Comparison of ENCODE assay signal across 8 mouse cellular contexts in genomic region chr8:84704867-84705831, GRCm38 (mm10). TPM values are rescaled to one million over a fixed set of nuclear protein-coding genes. Genes with fewer than 3 reads are reported as not detected.
DNase-seq lines count a peak whose midpoint lies in the region; ATAC-seq and TF ChIP-seq lines count a peak whose summit lies in the region.

No protein-coding gene starts in this region.

- H3K27me3 ChIP-seq in forebrain, postnatal 0 days (ENCODE audit: insufficient read depth, low read length) = 0 out of 2 replicates have a peak, but pooled peaks cover 11% of the 10 kb centered on the region
- peaks cover 67% of the 10 kb centered on the region for H3K27me3 ChIP-seq in intestine, postnatal 0 days (replicated peaks; ENCODE audit: control insufficient read depth, insufficient read depth, low read length)
- peaks cover 90% of the 10 kb centered on the region for H3K27me3 ChIP-seq in midbrain, embryonic 13.5 days

- peak; percentile 4 to 25 for DNase-seq in gastrocnemius, adult 8-10 months (ENCODE audit: low spot score in 2 of 2)
- DNase-seq in gastrocnemius, adult 18-20 months (ENCODE audit: low spot score) = no peak
- DNase-seq in ES-E14 (ENCODE audit: low read depth, low spot score) = no peak
- DNase-seq in forebrain, postnatal 0 days = peak; percentile 45
- no peak for DNase-seq in right cerebral cortex, postnatal 4 days

- WGBS in forebrain, postnatal 0 days = 2% methylated on average over 60 of the region's 61 CpGs
- WGBS in intestine, postnatal 0 days = 6% methylated on average over 57 of the region's 61 CpGs
- 1% methylated on average over 58 of the region's 61 CpGs for WGBS in midbrain, embryonic 13.5 days

- peak overlapping the region; percentile 37 to 54 for H3K4me3 ChIP-seq in ES-E14 (ENCODE audit: insufficient read depth in 1 of 2, low read depth in 1 of 2, low read length in 2 of 2, poor library complexity in 1 of 2, severe bottlenecking in 1 of 2)
- H3K4me3 ChIP-seq in forebrain, postnatal 0 days (ENCODE audit: low read depth, low read length) = peak overlapping the region; percentile 22
- H3K4me3 ChIP-seq in intestine, postnatal 0 days (ENCODE audit: low read depth, low read length) = peak overlapping the region; percentile 27
- H3K4me3 ChIP-seq in midbrain, embryonic 13.5 days (replicated peaks) = peak overlapping the region; percentile 24

- H3K9ac ChIP-seq in ES-E14 (ENCODE audit: insufficient read depth, low read depth, low read length, poor library complexity, severe bottlenecking) = peak overlapping the region; percentile 10; the same call in 1 of the 2 replicates
- peak overlapping the region; percentile 58 for H3K9ac ChIP-seq in forebrain, postnatal 0 days
- 0 out of 2 replicates have a peak overlapping the region, but pooled peaks have one; percentile 2 for H3K9ac ChIP-seq in intestine, postnatal 0 days (ENCODE audit: low read depth, low read length)
- H3K9ac ChIP-seq in midbrain, embryonic 13.5 days (replicated peaks) = peak overlapping the region; percentile 51

- in situ Hi-C loops in ES-E14 (cut with MboI; ENCODE audit: low sequenced_read_pairs in 2 of 2, unreplicated experiment in 2 of 2) = loop anchor here in 1 of 2 experiments (10.0 kb wide), 2 partner anchors 70 to 110 kb away; no protein-coding TSS in a partner anchor

- peaks cover under 1% of the 10 kb centered on the region; the same call in 1 of the 2 replicates for H3K36me3 ChIP-seq in ES-E14 (ENCODE audit: control insufficient read depth, insufficient read depth, low read length, poor library complexity, severe bottlenecking)
- peaks cover 8% of the 10 kb centered on the region for H3K36me3 ChIP-seq in forebrain, postnatal 0 days (ENCODE audit: insufficient read depth)
- peaks cover 9% of the 10 kb centered on the region; the same call in 1 of the 2 replicates for H3K36me3 ChIP-seq in intestine, postnatal 0 days (ENCODE audit: control insufficient read depth, insufficient read depth)
- peaks cover 2% of the 10 kb centered on the region; the same call in 1 of the 2 replicates for H3K36me3 ChIP-seq in midbrain, embryonic 13.5 days

- H3K9me3 ChIP-seq in ES-E14 (ENCODE audit: control insufficient read depth, insufficient read depth, low read depth, low read length) = no peaks in the 10 kb centered on the region
- H3K9me3 ChIP-seq in forebrain, postnatal 0 days (ENCODE audit: low read length) = no peaks in the 10 kb centered on the region
- no peaks in the 10 kb centered on the region for H3K9me3 ChIP-seq in intestine, postnatal 0 days (ENCODE audit: control insufficient read depth)
- H3K9me3 ChIP-seq in midbrain, embryonic 13.5 days = no peaks in the 10 kb centered on the region

- no peak overlapping the region for H3K27ac ChIP-seq in ES-E14 (ENCODE audit: insufficient read depth, low read depth, low read length, poor library complexity, severe bottlenecking)
- peak overlapping the region; percentile 90 for H3K27ac ChIP-seq in forebrain, postnatal 0 days (ENCODE audit: low read depth, low read length)
- no peak overlapping the region for H3K27ac ChIP-seq in intestine, postnatal 0 days (ENCODE audit: low read depth, low read length)
- H3K27ac ChIP-seq in midbrain, embryonic 13.5 days = peak overlapping the region; percentile 72

- peak overlapping the region; percentile 51 for H3K4me2 ChIP-seq in forebrain, postnatal 0 days (ENCODE audit: low read depth)
- H3K4me2 ChIP-seq in intestine, postnatal 0 days (replicated peaks; ENCODE audit: low read depth) = peak overlapping the region; percentile 61
- peak overlapping the region; percentile 49 for H3K4me2 ChIP-seq in midbrain, embryonic 13.5 days (replicated peaks)

- TF ChIP-seq CTCF in forebrain, postnatal 0 days (IDR thresholded peaks at IDR 0.05; ENCODE audit: low read depth) = no peak
- TF ChIP-seq CTCF in intestine, postnatal 0 days (IDR thresholded peaks at IDR 0.05; ENCODE audit: low read depth) = no peak

- H3K4me1 ChIP-seq in ES-E14 (ENCODE audit: control insufficient read depth in 2 of 2, insufficient read depth in 2 of 2, low read length in 2 of 2, poor library complexity in 1 of 2) = peaks cover 0 to 41% of the 10 kb centered on the region in 2 experiments; a peak in 2 of 4 replicates
- peaks cover 15% of the 10 kb centered on the region for H3K4me1 ChIP-seq in forebrain, postnatal 0 days (ENCODE audit: insufficient read depth)
- 0 out of 2 replicates have a peak, but pooled peaks cover 7% of the 10 kb centered on the region for H3K4me1 ChIP-seq in intestine, postnatal 0 days (replicated peaks; ENCODE audit: control insufficient read depth, insufficient read depth, low read length)
- H3K4me1 ChIP-seq in midbrain, embryonic 13.5 days (replicated peaks) = peaks cover 53% of the 10 kb centered on the region

- ATAC-seq in forebrain, postnatal 0 days = no peak
- no peak for ATAC-seq in intestine, postnatal 0 days
- no peak for ATAC-seq in midbrain, embryonic 13.5 days
- no peak for ATAC-seq in granulocyte monocyte progenitor cell, adult 5-6 weeks (replicated peaks; ENCODE audit: poor library complexity, severe bottlenecking)

TF ChIP-seq in ES-E14, 5 proteins besides CTCF, POLR2A, EP300 and RAD21:
- TF ChIP-seq ZC3H11A (IDR thresholded peaks at IDR 0.05; ENCODE audit: borderline replicate concordance, low read depth, low read length) = no peak

RNA-seq across cellular contexts. Expression of gene Lyl1, which starts 3.9 kb away (rescaled TPM):
- total RNA-seq in gastrocnemius, adult 8-10 months (2022) = 1 to 10 TPM in 1 of 4 experiments, under 1 TPM in 3; 0.51 to 1.8 (median 0.57) TPM
- total RNA-seq in gastrocnemius, adult 18-20 months (2021) = 1 to 10 TPM in 1 of 2 experiments, under 1 TPM in 1; 0.73 to 1.6 TPM
- 0.49 and 0.74 TPM in 2 replicates for total RNA-seq in ES-E14 (2012; rRNA removed)
- 2.2 and 2.7 TPM in 2 replicates for total RNA-seq in forebrain, postnatal 0 days (2014; rRNA removed)
- 2.4 and 2.5 TPM in 2 replicates for polyA plus RNA-seq in forebrain, postnatal 0 days (2015; fragmentation: Nextera tagmentation; extraction: Ambion mirVana)
- 3.5 and 3.9 TPM in 2 replicates for polyA plus RNA-seq in intestine, postnatal 0 days (2015; fragmentation: Nextera tagmentation; extraction: Ambion mirVana)
- polyA plus RNA-seq in midbrain, embryonic 13.5 days (2015; fragmentation: Nextera tagmentation; extraction: Ambion mirVana) = 2.1 and 2.4 TPM in 2 replicates
- 82.1 and 133 TPM in 2 replicates for total RNA-seq in granulocyte monocyte progenitor cell, adult 5-6 weeks (2014; fragmentation: Nextera tagmentation)
- 65.9 and 73.3 TPM in 2 replicates for total RNA-seq in granulocyte monocyte progenitor cell, adult 5-6 weeks (2017)

RNA-seq across cellular contexts. Expression of gene Nacc1, which starts 17.5 kb away (rescaled TPM):
- total RNA-seq in gastrocnemius, adult 8-10 months (2022) = 10 to 100 TPM; 17.6 to 26.4 (median 20.7) TPM
- total RNA-seq in gastrocnemius, adult 18-20 months (2021) = 10 to 100 TPM; 19.3 to 22.8 TPM
- 75.4 and 85.5 TPM in 2 replicates for total RNA-seq in ES-E14 (2012; rRNA removed)
- total RNA-seq in forebrain, postnatal 0 days (2014; rRNA removed) = 65.9 and 78.2 TPM in 2 replicates
- polyA plus RNA-seq in forebrain, postnatal 0 days (2015; fragmentation: Nextera tagmentation; extraction: Ambion mirVana) = 14.6 and 14.7 TPM in 2 replicates
- polyA plus RNA-seq in intestine, postnatal 0 days (2015; fragmentation: Nextera tagmentation; extraction: Ambion mirVana) = 9.3 and 9.8 TPM in 2 replicates
- polyA plus RNA-seq in midbrain, embryonic 13.5 days (2015; fragmentation: Nextera tagmentation; extraction: Ambion mirVana) = 16.8 and 17.3 TPM in 2 replicates
- total RNA-seq in granulocyte monocyte progenitor cell, adult 5-6 weeks (2014; fragmentation: Nextera tagmentation) = 92.9 and 98.1 TPM in 2 replicates
- total RNA-seq in granulocyte monocyte progenitor cell, adult 5-6 weeks (2017) = 46.5 and 59.2 TPM in 2 replicates

RNA-seq across cellular contexts. Expression of gene G430095P16Rik, which starts 17.7 kb away (rescaled TPM):
- total RNA-seq in gastrocnemius, adult 8-10 months (2022) = under 1 TPM in 3 of 4 experiments, not detected in 1; 0.43 to 0.56 (median 0.48) TPM
- under 1 TPM; 0.34 to 0.45 TPM for total RNA-seq in gastrocnemius, adult 18-20 months (2021)
- 1.5 and 2.1 TPM in 2 replicates for total RNA-seq in ES-E14 (2012; rRNA removed)
- not detected in 2 replicates for total RNA-seq in forebrain, postnatal 0 days (2014; rRNA removed)
- polyA plus RNA-seq in forebrain, postnatal 0 days (2015; fragmentation: Nextera tagmentation; extraction: Ambion mirVana) = 0.56 and 1.0 TPM in 2 replicates
- polyA plus RNA-seq in intestine, postnatal 0 days (2015; fragmentation: Nextera tagmentation; extraction: Ambion mirVana) = 1.0 and 1.5 TPM in 2 replicates
- polyA plus RNA-seq in midbrain, embryonic 13.5 days (2015; fragmentation: Nextera tagmentation; extraction: Ambion mirVana) = 1.3 and 1.9 TPM in 2 replicates
- total RNA-seq in granulocyte monocyte progenitor cell, adult 5-6 weeks (2014; fragmentation: Nextera tagmentation) = 11.0 and 17.9 TPM in 2 replicates
- total RNA-seq in granulocyte monocyte progenitor cell, adult 5-6 weeks (2017) = 4.4 and 4.8 TPM in 2 replicates

RNA-seq across cellular contexts. Expression of gene Trmt1, which starts 19.0 kb away (rescaled TPM):
- 10 to 100 TPM; 44.9 to 73.7 (median 53.5) TPM for total RNA-seq in gastrocnemius, adult 8-10 months (2022)
- total RNA-seq in gastrocnemius, adult 18-20 months (2021) = 10 to 100 TPM; 47.0 to 51.4 TPM
- 260 and 334 TPM in 2 replicates for total RNA-seq in ES-E14 (2012; rRNA removed)
- total RNA-seq in forebrain, postnatal 0 days (2014; rRNA removed) = 89.5 and 94.8 TPM in 2 replicates
- polyA plus RNA-seq in forebrain, postnatal 0 days (2015; fragmentation: Nextera tagmentation; extraction: Ambion mirVana) = 59.8 and 67.5 TPM in 2 replicates
- polyA plus RNA-seq in intestine, postnatal 0 days (2015; fragmentation: Nextera tagmentation; extraction: Ambion mirVana) = 22.3 and 23.7 TPM in 2 replicates
- 50.1 and 55.7 TPM in 2 replicates for polyA plus RNA-seq in midbrain, embryonic 13.5 days (2015; fragmentation: Nextera tagmentation; extraction: Ambion mirVana)
- 76.9 and 123 TPM in 2 replicates for total RNA-seq in granulocyte monocyte progenitor cell, adult 5-6 weeks (2014; fragmentation: Nextera tagmentation)
- 73.8 and 95.9 TPM in 2 replicates for total RNA-seq in granulocyte monocyte progenitor cell, adult 5-6 weeks (2017)

RNA-seq across cellular contexts. Expression of gene Ier2, which starts 42.5 kb away (rescaled TPM):
- 1 to 10 TPM; 4.3 to 5.1 (median 4.5) TPM for total RNA-seq in gastrocnemius, adult 8-10 months (2022)
- 1 to 10 TPM; 4.7 to 8.3 TPM for total RNA-seq in gastrocnemius, adult 18-20 months (2021)
- 49.3 and 49.7 TPM in 2 replicates for total RNA-seq in ES-E14 (2012; rRNA removed)
- total RNA-seq in forebrain, postnatal 0 days (2014; rRNA removed) = 4.8 and 8.5 TPM in 2 replicates
- polyA plus RNA-seq in forebrain, postnatal 0 days (2015; fragmentation: Nextera tagmentation; extraction: Ambion mirVana) = 19.3 and 22.7 TPM in 2 replicates
- polyA plus RNA-seq in intestine, postnatal 0 days (2015; fragmentation: Nextera tagmentation; extraction: Ambion mirVana) = 77.3 and 79.4 TPM in 2 replicates
- 20.0 and 26.3 TPM in 2 replicates for polyA plus RNA-seq in midbrain, embryonic 13.5 days (2015; fragmentation: Nextera tagmentation; extraction: Ambion mirVana)
- total RNA-seq in granulocyte monocyte progenitor cell, adult 5-6 weeks (2014; fragmentation: Nextera tagmentation) = 33.3 and 44.1 TPM in 2 replicates
- total RNA-seq in granulocyte monocyte progenitor cell, adult 5-6 weeks (2017) = 40.7 and 47.6 TPM in 2 replicates

Comparison
In these comparisons a context has a peak if more than half of its experiments do, and no peak if none do; other contexts are left out.
1. DNase-seq: peak in gastrocnemius, adult 8-10 months (2 of 2) and forebrain, postnatal 0 days (single experiment); none in gastrocnemius, adult 18-20 months (single experiment), ES-E14 (single experiment) and right cerebral cortex, postnatal 4 days (single experiment).
2. H3K27ac ChIP-seq: peak in forebrain, postnatal 0 days (single experiment) and midbrain, embryonic 13.5 days (single experiment); none in ES-E14 (single experiment) and intestine, postnatal 0 days (single experiment).
3. H3K9ac ChIP-seq: peak in every context shown above with its lines; median percentile 58 in forebrain, postnatal 0 days; 51 in midbrain, embryonic 13.5 days; 10 in ES-E14; 2 in intestine, postnatal 0 days.
4. RNA of gene Lyl1, which starts 3.9 kb away (total RNA-seq): 65.9 to 133 TPM in granulocyte monocyte progenitor cell, adult 5-6 weeks; 2.2 to 2.7 TPM in forebrain, postnatal 0 days, 0.73 to 1.6 TPM in gastrocnemius, adult 18-20 months, 0.51 to 1.8 TPM in gastrocnemius, adult 8-10 months and 0.49 to 0.74 TPM in ES-E14; every median in the first group is over 10 times any median in the second.
5. Peak in every context shown above with its lines, with median percentiles within 50 percentile points of each other: H3K4me3 ChIP-seq and H3K4me2 ChIP-seq.